Mouse (Mus musculus) limb, embryonic 14.5 days (tissue): Measurements from ENCODE around the gene Usp10. TPM values are rescaled to one million over a fixed set of nuclear protein-coding genes. Genes with fewer than 3 reads are reported as not detected.

Source experiments
- ATAC-seq: fragments of 200-750 bp; cut with Nextera tagmentation; 2 replicates; pipeline ENCODE4 v1.8.0; 2017; ENCODE audit warnings: low read depth, moderate number of reproducible peaks, moderate TSS enrichment; ENCODE audit not compliant: low FRiP score
- DNase-seq: peaks from one replicate; pipeline ENCODE4 v3.0.0-alpha.2; 2015; ENCODE audit warnings: low spot score
- H3K27ac ChIP-seq: fragments of 300-500 bp; sonication (generic); replicated peaks from 2 replicates; pipeline ENCODE4 v1.5.1; 2014; ENCODE audit warnings: low read depth, mild to moderate bottlenecking, low read length, moderate library complexity, mixed read lengths
- H3K27me3 ChIP-seq: fragments of 300-500 bp; sonication (generic); 2 replicates; pipeline ENCODE4 v1.6.1; 2014; ENCODE audit warnings: low read length, mixed read lengths; ENCODE audit not compliant: control insufficient read depth, insufficient read depth
- H3K36me3 ChIP-seq: fragments of 300-500 bp; sonication (generic); 2 replicates; pipeline ENCODE4 v1.6.1; 2014; ENCODE audit warnings: mild to moderate bottlenecking, low read length, moderate library complexity, mixed read lengths; ENCODE audit not compliant: control insufficient read depth, insufficient read depth
- H3K4me1 ChIP-seq: fragments of 300-500 bp; sonication (generic); 2 replicates; pipeline ENCODE4 v1.6.1; 2014; ENCODE audit warnings: antibody characterized with exemption, low read length, mixed read lengths; ENCODE audit not compliant: control insufficient read depth, insufficient read depth
- H3K4me2 ChIP-seq: fragments of 300-500 bp; sonication (generic); replicated peaks from 2 replicates; pipeline ENCODE4 v1.6.1; 2014; ENCODE audit warnings: low read depth, mild to moderate bottlenecking, low read length, moderate library complexity; ENCODE audit not compliant: severe bottlenecking
- H3K4me3 ChIP-seq: fragments of 300-500 bp; sonication (generic); replicated peaks from 2 replicates; pipeline ENCODE4 v1.5.1; 2014; ENCODE audit warnings: low read length
- H3K9ac ChIP-seq: fragments of 300-500 bp; sonication (generic); 2 replicates; pipeline ENCODE4 v1.6.1; 2014; ENCODE audit warnings: mild to moderate bottlenecking, low read depth, low read length, moderate library complexity; ENCODE audit not compliant: severe bottlenecking
- H3K9me3 ChIP-seq: fragments of 300-500 bp; sonication (generic); 2 replicates; pipeline ENCODE4 v1.6.1; 2016; ENCODE audit warnings: low read length; ENCODE audit not compliant: control insufficient read depth
- POLR2A ChIP-seq: fragments of 200-500 bp; IDR thresholded peaks from 2 replicates; pipeline ENCODE4 v1.8.0; 2012; ENCODE audit warnings: inconsistent platforms, mild to moderate bottlenecking, moderate library complexity, borderline replicate concordance; ENCODE audit not compliant: insufficient read depth, insufficient read length; ENCODE audit errors: extremely low read depth
- WGBS: fragments of 180-500 bp; shearing (Covaris S2); extraction: QIAGEN DNeasy Blood & Tissue Kit; methylation state at CpG from one replicate; pipeline ENCODE4 v1.1.7; 2014; 5-methylcytosine and 5-hydroxymethylcytosine counted together
- polyA plus RNA-seq, 2 experiments: library from polyadenylated mRNA; depleted of rRNA in 1 of 2; stranded (reverse) in 1 of 2; unstranded in 1 of 2; fragments of >200 nt; fragmentation: Nextera tagmentation in 1 of 2; extraction: Ambion mirVana in 1 of 2; gene quantifications; 2 replicates each; pipeline versions ENCODE4 v1.2.1 to v1.2.3; 2012 to 2014

Usp10 gene
- polyA plus RNA-seq, 2 experiments, result 95.9 to 131 TPM

DNA sequence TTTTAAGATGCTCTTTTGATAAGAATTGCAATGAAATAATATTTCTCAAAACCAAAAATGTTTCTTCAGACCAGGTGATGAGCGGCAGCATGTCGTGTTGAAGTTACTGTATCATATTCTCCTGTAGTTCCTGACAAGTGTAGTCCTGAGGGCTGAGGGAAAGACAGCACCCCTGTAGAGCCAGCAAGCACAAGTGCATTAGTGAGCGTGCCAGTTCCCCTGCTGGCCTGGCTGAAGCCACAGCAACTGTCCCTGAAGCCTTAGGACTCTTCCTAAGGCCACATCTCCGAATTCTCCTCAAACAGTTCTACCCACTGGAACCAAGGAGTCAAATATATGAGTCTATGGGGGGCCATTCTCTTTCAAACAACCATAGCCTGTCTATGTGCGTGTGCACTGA lies 13.1 kb downstream of the Usp10 start:
- 77% methylated on average over 5 of the region's 5 CpGs for WGBS
- H3K27me3 ChIP-seq, result no peaks in the 10 kb centered on the region
- H3K27ac ChIP-seq, result no peak overlapping the region
- no peak for TF ChIP-seq POLR2A
- DNase-seq (no peak), ATAC-seq (no peak)
- no peaks in the 10 kb centered on the region for H3K4me1 ChIP-seq
- H3K4me3 ChIP-seq, result no peak overlapping the region
- 0 out of 2 replicates have a peak, but pooled peaks cover 5% of the 10 kb centered on the region for H3K36me3 ChIP-seq
- H3K9ac ChIP-seq, result no peak overlapping the region
- no peak overlapping the region for H3K4me2 ChIP-seq
- H3K9me3 ChIP-seq, result no peaks in the 10 kb centered on the region

- Histone ChIP-seq H3K9ac (no peak overlapping the region), H3K4me1 (no peaks in the 10 kb centered on the region; the same call in 1 of the 2 replicates), H3K9me3 (no peaks in the 10 kb centered on the region), H3K27ac (no peak overlapping the region), H3K4me3 (no peak overlapping the region), H3K36me3 (0 out of 2 replicates have a peak, but pooled peaks cover 2% of the 10 kb centered on the region), H3K4me2 (no peak overlapping the region), H3K27me3 (no peaks in the 10 kb centered on the region)
- 95% methylated on average over 4 of the region's 4 CpGs for WGBS
- DNase-seq (no peak), ATAC-seq (no peak)
- TF ChIP-seq POLR2A, result no peak
Observed at GRCm38 (mm10) chr8:119925428-119925827, 15.3 kb downstream of the Usp10 start.

GRCm38 (mm10) chr8:119926474-119926873 lies 16.3 kb downstream of the Usp10 start:
- DNase-seq (no peak), ATAC-seq (no peak)
- no peaks in the 10 kb centered on the region for H3K9me3 ChIP-seq
- WGBS, result 80% methylated on average over 2 of the region's 2 CpGs
- no peak for TF ChIP-seq POLR2A
- H3K27me3 ChIP-seq, result no peaks in the 10 kb centered on the region
- 0 out of 2 replicates have a peak, but pooled peaks cover 2% of the 10 kb centered on the region for H3K36me3 ChIP-seq
- H3K4me2 ChIP-seq, result no peak overlapping the region
- H3K27ac ChIP-seq, result no peak overlapping the region
- H3K4me3 ChIP-seq, result no peak overlapping the region
- no peaks in the 10 kb centered on the region; the same call in 1 of the 2 replicates for H3K4me1 ChIP-seq
- H3K9ac ChIP-seq, result no peak overlapping the region

DNA sequence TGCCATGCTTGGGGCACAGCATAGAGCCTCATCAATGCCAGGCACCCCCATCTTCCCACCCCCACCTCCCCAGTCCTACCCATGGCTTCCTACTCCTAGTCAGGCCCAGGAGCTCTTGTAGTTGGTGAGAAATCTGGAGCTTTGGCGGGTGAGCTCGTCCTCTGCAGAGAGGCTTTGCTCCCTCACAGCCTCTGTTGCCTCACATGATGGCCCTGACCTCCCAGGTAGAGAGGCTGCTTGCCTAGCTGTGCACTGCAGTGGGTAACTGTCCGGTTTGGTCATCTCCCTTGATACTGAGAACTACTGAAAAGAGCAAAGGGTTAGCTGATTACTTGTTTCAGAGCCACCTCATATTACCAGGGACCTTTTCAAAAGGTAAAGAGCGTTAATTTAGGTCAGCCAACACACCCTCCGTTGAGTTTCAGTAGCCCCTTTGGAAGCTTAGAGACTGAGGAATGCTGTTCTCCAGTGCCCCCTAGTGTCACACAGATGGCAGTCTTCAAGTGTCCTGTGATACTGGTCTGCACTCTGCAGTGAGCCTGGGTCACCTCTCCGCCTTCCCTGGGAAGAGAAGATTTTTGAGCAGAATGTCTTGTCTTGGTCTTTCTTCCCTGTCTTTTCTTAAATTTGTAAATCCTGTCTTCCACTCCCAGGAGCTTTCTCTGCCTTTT lies 17.4 kb downstream of the Usp10 start:
- Histone ChIP-seq H3K4me2 (no peak overlapping the region), H3K36me3 (peaks cover 11% of the 10 kb centered on the region; the same call in 1 of the 2 replicates), H3K9ac (no peak overlapping the region), H3K27ac (no peak overlapping the region), H3K9me3 (no peaks in the 10 kb centered on the region), H3K4me3 (no peak overlapping the region), H3K4me1 (no peaks in the 10 kb centered on the region; the same call in 1 of the 2 replicates), H3K27me3 (no peaks in the 10 kb centered on the region)
- no peak for ATAC-seq
- WGBS, result 50% methylated on average over 6 of the region's 6 CpGs
- TF ChIP-seq POLR2A, result no peak
- DNase-seq, result no peak

- H3K9me3 ChIP-seq, result no peaks in the 10 kb centered on the region
- H3K4me3 ChIP-seq, result no peak overlapping the region
- no peak overlapping the region for H3K27ac ChIP-seq
- H3K36me3 ChIP-seq, result peaks cover 33% of the 10 kb centered on the region
- ATAC-seq (no peak), DNase-seq (no peak)
- no peak for TF ChIP-seq POLR2A
- no peak overlapping the region for H3K9ac ChIP-seq
- no peak overlapping the region for H3K4me2 ChIP-seq
- no peaks in the 10 kb centered on the region; the same call in 1 of the 2 replicates for H3K4me1 ChIP-seq
- 70% methylated on average over 4 of the region's 4 CpGs for WGBS
- H3K27me3 ChIP-seq, result no peaks in the 10 kb centered on the region
Observed at GRCm38 (mm10) chr8:119931317-119931716, 21.2 kb downstream of the Usp10 start.

- H3K27ac ChIP-seq, result no peak overlapping the region
- H3K4me1 ChIP-seq, result no peaks in the 10 kb centered on the region; the same call in 1 of the 2 replicates
- no peak overlapping the region for H3K9ac ChIP-seq
- H3K27me3 ChIP-seq, result no peaks in the 10 kb centered on the region
- DNase-seq (no peak), ATAC-seq (no peak)
- H3K4me3 ChIP-seq, result no peak overlapping the region
- no peaks in the 10 kb centered on the region for H3K9me3 ChIP-seq
- no peak overlapping the region for H3K4me2 ChIP-seq
- WGBS, result 94% methylated on average over 4 of the region's 4 CpGs
- no peak for TF ChIP-seq POLR2A
- H3K36me3 ChIP-seq, result peaks cover 45% of the 10 kb centered on the region
Observed at GRCm38 (mm10) chr8:119933681-119934080, 23.5 kb downstream of the Usp10 start.
